Mouse (Mus musculus): ENCODE measurements around the gene Sult4a1. TPM values are rescaled to one million over a fixed set of nuclear protein-coding genes. Genes with fewer than 3 reads are reported as not detected.
A peak's percentile ranks its signal among the peaks of the same experiment; 100 is the strongest.
"Not testable (repeated sequence)": the region's sequence is repeated elsewhere in the genome, so short reads cannot be mapped to it uniquely, and the experiment has no call there.

Sult4a1 gene
- total and polyA plus RNA-seq, 3 experiments, result 0.20 to 0.86 TPM; not detected in 1

DNA sequence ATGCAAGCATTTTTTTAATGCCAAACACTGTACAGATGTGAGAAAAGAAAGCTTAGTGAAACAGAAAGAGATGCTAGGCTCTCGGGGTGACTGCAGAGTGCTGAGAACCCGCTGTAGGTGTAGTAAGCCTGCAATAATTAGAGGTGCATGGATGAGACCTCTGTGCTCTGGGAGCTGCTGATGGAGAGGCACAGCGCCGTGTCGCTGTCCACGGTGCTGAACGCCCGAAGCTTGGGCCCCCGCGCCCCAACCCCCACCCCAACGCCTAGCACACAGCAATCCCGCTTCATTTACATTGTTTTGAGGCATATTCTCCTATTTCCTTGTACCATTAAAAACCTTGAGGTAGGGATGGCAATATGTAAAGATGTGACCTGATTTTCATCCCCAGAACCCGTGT, 3.3 kb upstream of the Sult4a1 start:
- no peak for DNase-seq
- no peaks in the 10 kb centered on the region for H3K79me2 ChIP-seq (replicated peaks; ENCODE audit: control insufficient read depth, insufficient read depth, low read length)
- 9% methylated on average over 13 of the region's 13 CpGs for WGBS
- H3K9ac ChIP-seq (ENCODE audit: low read depth, low read length), result no peak overlapping the region
- H3K27ac ChIP-seq, result no peak overlapping the region
- H3K4me3 ChIP-seq, result no peak overlapping the region
- TF ChIP-seq POLR2A (IDR thresholded peaks at IDR 0.05; ENCODE audit: insufficient read depth, low read depth, low read length) (no peak), EP300 (IDR thresholded peaks at IDR 0.05; ENCODE audit: insufficient read depth, low read depth, low read length) (no peak)
- no peaks in the 10 kb centered on the region for H3K36me3 ChIP-seq (ENCODE audit: control insufficient read depth, insufficient read depth, low read length)
- peaks cover 8% of the 10 kb centered on the region for H3K27me3 ChIP-seq (ENCODE audit: control insufficient read depth, insufficient read depth, low read length)
- intact Hi-C loops (cut with DNase I), result no loop called here
- H3K4me1 ChIP-seq (ENCODE audit: control insufficient read depth, insufficient read depth, low read length), result no peaks in the 10 kb centered on the region

DNA sequence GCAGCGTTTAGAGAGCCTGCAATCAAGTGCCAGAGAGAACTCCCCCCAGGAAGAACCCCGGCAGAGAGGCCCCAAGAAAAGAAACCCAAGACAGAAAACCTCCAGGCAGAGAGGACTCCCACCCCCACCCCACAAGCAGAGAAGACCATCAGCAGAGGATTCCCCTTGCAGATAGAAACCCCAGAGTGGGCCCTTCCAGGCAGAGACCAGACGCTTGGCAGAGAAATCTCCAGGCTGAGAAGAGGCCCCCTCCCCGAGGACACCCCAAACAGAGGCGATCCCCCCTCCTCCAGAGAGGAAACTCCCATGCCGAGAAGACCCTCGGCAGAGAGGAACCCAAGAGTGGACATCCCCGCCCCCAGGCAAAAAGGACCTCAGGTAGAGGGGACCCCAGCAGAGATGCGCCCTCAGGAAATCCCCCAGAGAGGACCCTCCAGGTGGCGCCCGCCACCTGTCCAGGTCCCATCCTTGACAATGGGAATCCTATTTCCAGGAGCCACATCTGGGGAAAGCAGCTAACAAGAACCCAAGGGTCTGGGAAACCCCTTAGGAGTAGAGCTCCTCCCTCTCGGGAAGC, 458 bp upstream of the Sult4a1 start:
- no peak overlapping the region for H3K4me3 ChIP-seq
- H3K79me2 ChIP-seq (replicated peaks; ENCODE audit: control insufficient read depth, insufficient read depth, low read length), result no peaks in the 10 kb centered on the region
- intact Hi-C loops (cut with DNase I), result no loop called here
- TF ChIP-seq CTCF (IDR thresholded peaks at IDR 0.05) (no peak), EP300 (IDR thresholded peaks at IDR 0.05; ENCODE audit: insufficient read depth, low read depth, low read length) (no peak), POLR2A (IDR thresholded peaks at IDR 0.05; ENCODE audit: insufficient read depth, low read depth, low read length) (no peak)
- H3K27me3 ChIP-seq (ENCODE audit: control insufficient read depth, insufficient read depth, low read length), result peaks cover 8% of the 10 kb centered on the region
- WGBS, result 12% methylated on average over 12 of the region's 12 CpGs
- H3K9ac ChIP-seq (ENCODE audit: low read depth, low read length), result no peak overlapping the region
- DNase-seq, result no peak
- H3K36me3 ChIP-seq (ENCODE audit: control insufficient read depth, insufficient read depth, low read length), result no peaks in the 10 kb centered on the region
- H3K27ac ChIP-seq, result no peak overlapping the region
- no peaks in the 10 kb centered on the region for H3K4me1 ChIP-seq (ENCODE audit: control insufficient read depth, insufficient read depth, low read length)

DNA sequence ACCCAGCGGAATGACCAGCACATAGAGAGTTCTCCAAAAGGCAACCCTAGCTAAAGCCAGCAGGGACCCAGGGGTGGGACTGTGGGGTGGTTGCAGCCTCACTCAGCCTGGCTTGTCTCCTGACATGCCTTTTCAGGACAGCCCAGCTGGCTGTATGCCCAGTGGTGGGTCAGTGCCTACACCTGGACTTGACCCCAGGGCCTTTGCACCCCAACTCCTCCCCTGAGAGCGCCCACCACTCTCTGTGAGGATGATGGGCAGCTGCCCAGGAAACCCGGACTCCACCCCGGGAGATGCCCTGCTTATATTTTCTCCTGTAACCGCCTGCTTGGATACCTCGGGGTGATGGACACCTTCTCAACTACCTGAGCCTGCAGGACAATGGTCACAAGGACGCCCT, 928 bp downstream of the Sult4a1 start:
- H3K4me3 ChIP-seq, result no peak overlapping the region
- H3K79me2 ChIP-seq (replicated peaks; ENCODE audit: control insufficient read depth, insufficient read depth, low read length), result no peaks in the 10 kb centered on the region
- H3K27me3 ChIP-seq (ENCODE audit: control insufficient read depth, insufficient read depth, low read length), result peaks cover 8% of the 10 kb centered on the region
- intact Hi-C loops (cut with DNase I), result no loop called here
- 81% methylated on average over 7 of the region's 7 CpGs for WGBS
- no peak overlapping the region for H3K9ac ChIP-seq (ENCODE audit: low read depth, low read length)
- H3K36me3 ChIP-seq (ENCODE audit: control insufficient read depth, insufficient read depth, low read length), result no peaks in the 10 kb centered on the region
- DNase-seq, result no peak
- TF ChIP-seq POLR2A (IDR thresholded peaks at IDR 0.05; ENCODE audit: insufficient read depth, low read depth, low read length) (no peak), CTCF (IDR thresholded peaks at IDR 0.05) (no peak), EP300 (IDR thresholded peaks at IDR 0.05; ENCODE audit: insufficient read depth, low read depth, low read length) (no peak)
- no peaks in the 10 kb centered on the region for H3K4me1 ChIP-seq (ENCODE audit: control insufficient read depth, insufficient read depth, low read length)
- H3K27ac ChIP-seq, result no peak overlapping the region

DNA sequence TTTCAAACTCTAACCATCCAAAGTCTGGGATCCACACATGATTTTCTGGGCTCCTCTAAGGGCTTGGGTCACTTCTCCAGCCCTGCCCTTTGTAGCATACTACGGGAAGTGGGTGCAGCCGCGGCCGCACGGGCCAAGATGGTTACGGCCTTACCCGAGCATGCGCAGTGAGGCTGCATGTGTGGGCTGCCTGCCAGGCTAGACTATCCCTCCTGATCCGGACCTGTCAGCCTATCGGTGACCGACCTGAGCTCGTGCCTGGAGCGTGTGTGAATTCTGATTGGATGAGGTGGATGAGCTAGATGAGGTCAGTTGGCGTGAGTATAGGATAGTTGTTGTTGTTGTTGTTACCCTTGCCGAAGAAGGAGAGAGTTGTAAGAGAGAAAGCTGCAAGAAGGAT, 8.0 kb downstream of the Sult4a1 start:
- WGBS, result 74% methylated on average over 15 of the region's 15 CpGs

DNA sequence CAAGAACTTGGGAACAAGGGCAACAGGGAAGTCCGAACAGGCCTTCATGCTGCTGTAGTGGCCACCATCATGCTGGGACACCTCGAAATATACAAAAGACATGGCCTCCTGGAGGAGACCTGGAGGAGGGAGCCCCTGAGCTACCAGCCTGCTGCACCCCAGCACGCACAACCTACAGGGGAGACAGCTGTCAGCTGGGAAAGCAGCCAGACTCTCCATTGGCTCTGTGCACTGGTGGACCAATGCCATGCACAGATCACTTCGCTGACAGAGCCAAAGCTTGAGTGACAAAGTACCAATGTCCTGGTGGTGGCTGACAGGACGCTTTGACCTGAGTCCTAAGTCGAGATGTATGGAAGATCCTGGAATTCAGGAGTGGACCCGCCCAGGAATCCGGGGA, 9.5 kb downstream of the Sult4a1 start:
- no peaks in the 10 kb centered on the region for H3K4me1 ChIP-seq (ENCODE audit: control insufficient read depth, insufficient read depth, low read length)
- no peak overlapping the region for H3K4me3 ChIP-seq
- DNase-seq, result peak in 1 of 2 experiments; percentile 36
- TF ChIP-seq POLR2A (IDR thresholded peaks at IDR 0.05; ENCODE audit: insufficient read depth, low read depth, low read length), result no peak
- no peaks in the 10 kb centered on the region for H3K36me3 ChIP-seq (ENCODE audit: control insufficient read depth, insufficient read depth, low read length)
- H3K27ac ChIP-seq, result no peak overlapping the region
- intact Hi-C loops (cut with DNase I), result no loop called here
- 0 out of 2 replicates have a peak, but pooled peaks cover 2% of the 10 kb centered on the region for H3K27me3 ChIP-seq (ENCODE audit: control insufficient read depth, insufficient read depth, low read length)
- H3K79me2 ChIP-seq (replicated peaks; ENCODE audit: control insufficient read depth, insufficient read depth, low read length), result no peaks in the 10 kb centered on the region
- H3K9ac ChIP-seq (ENCODE audit: low read depth, low read length), result no peak overlapping the region
- WGBS, result 57% methylated on average over 8 of the region's 8 CpGs

More for the DNA sequence above, 8.0 kb downstream of the Sult4a1 start:
- H3K27me3 ChIP-seq (ENCODE audit: control insufficient read depth, insufficient read depth, low read length); H3K4me3 ChIP-seq; DNase-seq; H3K79me2 ChIP-seq (replicated peaks; ENCODE audit: control insufficient read depth, insufficient read depth, low read length); H3K27ac ChIP-seq; H3K4me1 ChIP-seq (ENCODE audit: control insufficient read depth, insufficient read depth, low read length); H3K9ac ChIP-seq (ENCODE audit: low read depth, low read length); H3K36me3 ChIP-seq (ENCODE audit: control insufficient read depth, insufficient read depth, low read length); intact Hi-C loops (cut with DNase I): not testable (repeated sequence)

DNA sequence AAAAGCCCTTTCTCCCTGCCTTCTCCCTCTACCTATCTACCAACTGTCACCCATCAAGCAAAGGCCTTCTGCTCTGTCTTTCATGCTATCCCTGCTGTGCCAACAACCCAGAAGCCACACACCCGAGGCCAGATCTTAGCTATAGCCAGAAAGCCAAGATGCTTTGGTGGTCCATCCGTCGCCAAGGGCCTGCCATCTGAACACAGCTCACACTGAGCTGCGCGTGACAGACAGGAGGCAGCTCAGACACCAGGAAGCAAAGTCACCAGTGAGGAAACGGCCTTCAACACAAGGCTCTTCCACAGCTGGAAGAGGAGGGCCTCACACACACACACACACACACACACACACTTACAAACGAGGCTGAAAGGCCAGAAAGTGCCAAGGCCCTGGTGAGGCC, 10.6 kb downstream of the Sult4a1 start:
- no peak for DNase-seq
- no peaks in the 10 kb centered on the region for H3K4me1 ChIP-seq (ENCODE audit: control insufficient read depth, insufficient read depth, low read length)
- 57% methylated on average over 7 of the region's 7 CpGs for WGBS

More for the DNA sequence above, 10.6 kb downstream of the Sult4a1 start:
- TF ChIP-seq CTCF (IDR thresholded peaks at IDR 0.05) (no peak), EP300 (IDR thresholded peaks at IDR 0.05; ENCODE audit: insufficient read depth, low read depth, low read length) (no peak), POLR2A (IDR thresholded peaks at IDR 0.05; ENCODE audit: insufficient read depth, low read depth, low read length) (no peak)
- Histone ChIP-seq H3K27ac (no peak overlapping the region), H3K36me3 (ENCODE audit: control insufficient read depth, insufficient read depth, low read length) (no peaks in the 10 kb centered on the region), H3K79me2 (replicated peaks; ENCODE audit: control insufficient read depth, insufficient read depth, low read length) (no peaks in the 10 kb centered on the region), H3K27me3 (ENCODE audit: control insufficient read depth, insufficient read depth, low read length) (0 out of 2 replicates have a peak, but pooled peaks cover 2% of the 10 kb centered on the region), H3K4me3 (no peak overlapping the region), H3K9ac (ENCODE audit: low read depth, low read length) (no peak overlapping the region)
- intact Hi-C loops (cut with DNase I), result no loop called here

All from heart, adult 2 months (tissue).